Mouse (Mus musculus) C2C12 (cell line): ENCODE results near the gene Vmn1r9.
"Not testable (repeated sequence)": the region's sequence is repeated elsewhere in the genome, so short reads cannot be mapped to it uniquely, and the experiment has no call there.

Experiments used
- CEBPB ChIP-seq: IDR thresholded peaks from one replicate; pipeline ENCODE4 v1.6.1; 2011; ENCODE audit warnings: low read depth, mild to moderate bottlenecking, control low read depth, moderate library complexity
- CTCF ChIP-seq: IDR thresholded peaks from one replicate; pipeline ENCODE4 v1.5.1; 2011; ENCODE audit not compliant: control insufficient read depth, insufficient read depth, insufficient read length
- MAX ChIP-seq: IDR thresholded peaks from one replicate; pipeline ENCODE4 v1.6.1; 2011; ENCODE audit warnings: mild to moderate bottlenecking, control low read depth
- MYOD1 ChIP-seq: IDR thresholded peaks from one replicate; pipeline ENCODE4 v1.6.1; 2011; ENCODE audit warnings: low read depth; ENCODE audit not compliant: control insufficient read depth, insufficient read length
- USF1 ChIP-seq: IDR thresholded peaks from one replicate; pipeline ENCODE4 v1.6.1; 2011; ENCODE audit warnings: low read depth, mild to moderate bottlenecking, control low read depth, moderate library complexity

GRCm38 (mm10) chr6:57025224-57025623, 41.4 kb upstream of the Vmn1r9 start, which contains the start of gene Vmn1r7:
- TF ChIP-seq CTCF, MYOD1, MAX, USF1, CEBPB: not testable (repeated sequence)
